ENCODE assay signal across 17 mouse cellular contexts in genomic region chr13:82318395-82318794, GRCm38 (mm10).
"Had no signal": no experiment of that assay in that cellular context is flagged by ENCODE, and none has a peak within 500 bp of the region (broad histone marks: within the 10 kb centered on the region; RNA-seq: fewer than 3 reads in every experiment).

No protein-coding gene starts in this region.

- DNase-seq: lung, adult 18-20 months; lung, postnatal 10 days; lung, postnatal 4 days; midbrain, embryonic 14.5 days; retina, postnatal 1 day; right cerebral cortex, adult 18-20 months; right cerebral cortex, postnatal 25 days; right cerebral cortex, postnatal 4 days; spleen, adult 18-20 months; thymus, adult 2 months; thymus, postnatal 25 days; thymus, postnatal 4 days had no signal

- H3K27ac ChIP-seq: midbrain, embryonic 10.5 days; midbrain, embryonic 12.5 days; neural tube, embryonic 13.5 days; neural tube, embryonic 15.5 days had no signal

- H3K4me3 ChIP-seq: midbrain, embryonic 10.5 days; midbrain, embryonic 12.5 days; myocyte; neural tube, embryonic 13.5 days; neural tube, embryonic 15.5 days had no signal
